Mouse (Mus musculus) heart, adult 11 months (tissue): ENCODE measurements around the gene Cep83.

Experiments
- DNase-seq: peaks from one replicate; pipeline ENCODE4 v3.0.0; 2022

The Cep83 gene

GRCm38 (mm10) chr10:94780618-94781262 is 92.3 kb downstream of the Cep83 start:
- DNase-seq = no peak

- DNase-seq = peak; percentile 96
These were observed 100.8 kb downstream of the Cep83 start for GRCm38 (mm10) chr10:94789205-94789604.

- no peak for DNase-seq
These were observed 105.5 kb downstream of the Cep83 start for GRCm38 (mm10) chr10:94793914-94794313.

GRCm38 (mm10) chr10:94794666-94795244 is 106.3 kb downstream of the Cep83 start:
- DNase-seq = no peak

GRCm38 (mm10) chr10:94798128-94798527 is 109.7 kb downstream of the Cep83 start:
- peak; percentile 59 for DNase-seq

GRCm38 (mm10) chr10:94799485-94800239 is 111.2 kb downstream of the Cep83 start:
- DNase-seq = peak; percentile 41

- DNase-seq = peak; percentile 78
These were observed 112.4 kb downstream of the Cep83 start for GRCm38 (mm10) chr10:94800677-94801354.

- DNase-seq = peak; percentile 93
These were observed 115.8 kb downstream of the Cep83 start for GRCm38 (mm10) chr10:94804029-94804908.

GRCm38 (mm10) chr10:94804909-94805220 is 116.4 kb downstream of the Cep83 start:
- DNase-seq = no peak

- peak; percentile 53 for DNase-seq
These were observed 118.9 kb downstream of the Cep83 start for GRCm38 (mm10) chr10:94807323-94807722.

- no peak for DNase-seq
These were observed 119.8 kb downstream of the Cep83 start for GRCm38 (mm10) chr10:94808275-94808674.

GRCm38 (mm10) chr10:94809946-94810472 is 121.6 kb downstream of the Cep83 start:
- DNase-seq = no peak

- DNase-seq = no peak
These were observed 123.7 kb downstream of the Cep83 start for GRCm38 (mm10) chr10:94811907-94812851.

- no peak for DNase-seq
These were observed 129.7 kb downstream of the Cep83 start for GRCm38 (mm10) chr10:94818127-94818526.

- DNase-seq = peak; percentile 93
These were observed 130.6 kb downstream of the Cep83 start for GRCm38 (mm10) chr10:94818781-94819665.

- DNase-seq = no peak
These were observed 135.7 kb downstream of the Cep83 start for GRCm38 (mm10) chr10:94823971-94824760.

- DNase-seq = no peak
These were observed 137.5 kb downstream of the Cep83 start for GRCm38 (mm10) chr10:94825951-94826350.

GRCm38 (mm10) chr10:94826436-94826835 is 138.0 kb downstream of the Cep83 start:
- DNase-seq = no peak

- no peak for DNase-seq
These were observed 138.9 kb downstream of the Cep83 start for GRCm38 (mm10) chr10:94827325-94827724.
